Mouse (Mus musculus) lung, postnatal 0 days (tissue): ENCODE results near the gene Ptges3l.

Experiments used
- CTCF ChIP-seq: IDR thresholded peaks from 2 replicates; pipeline ENCODE4 v1.5.1; 2016; ENCODE audit warnings: antibody characterized with exemption, mild to moderate bottlenecking
- EP300 ChIP-seq: IDR thresholded peaks from 2 replicates; pipeline ENCODE4 v1.6.1; 2016; ENCODE audit warnings: antibody characterized with exemption, mild to moderate bottlenecking, control low read depth

DNA sequence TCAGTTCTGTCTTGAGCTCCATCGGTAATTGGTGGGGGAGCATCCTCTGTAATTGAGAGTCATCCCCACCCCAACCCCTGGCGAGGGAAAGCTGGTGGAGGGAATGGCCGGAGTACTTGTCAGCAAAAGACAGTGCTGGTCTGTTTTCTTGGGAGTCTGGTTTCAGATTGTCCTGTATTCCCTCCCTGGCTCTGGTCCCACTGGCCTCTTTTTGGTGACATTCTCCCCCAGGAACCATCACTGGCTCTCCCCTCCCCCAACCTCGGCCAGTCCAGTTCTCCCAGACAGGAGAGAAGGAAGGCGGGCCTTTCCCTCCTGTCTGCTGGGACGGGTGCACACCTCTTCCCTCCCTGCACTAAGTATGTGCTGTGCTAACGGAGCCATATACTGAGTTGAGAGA, 47.2 kb upstream of the Ptges3l start:
- TF ChIP-seq CTCF = no peak
- TF ChIP-seq EP300 = no peak
